Mouse (Mus musculus) monocyte, adult 59 days (primary cell): ENCODE data around the gene Pabpc5. TPM values are rescaled to one million over a fixed set of nuclear protein-coding genes. Genes with fewer than 3 reads are reported as not detected.

Experiments used
- total RNA-seq, 2 experiments: library from RNA; stranded (reverse); gene quantifications; one replicate each; pipeline ENCODE4 v1.2.4; 2023

Pabpc5 gene
- not detected for total RNA-seq

DNA sequence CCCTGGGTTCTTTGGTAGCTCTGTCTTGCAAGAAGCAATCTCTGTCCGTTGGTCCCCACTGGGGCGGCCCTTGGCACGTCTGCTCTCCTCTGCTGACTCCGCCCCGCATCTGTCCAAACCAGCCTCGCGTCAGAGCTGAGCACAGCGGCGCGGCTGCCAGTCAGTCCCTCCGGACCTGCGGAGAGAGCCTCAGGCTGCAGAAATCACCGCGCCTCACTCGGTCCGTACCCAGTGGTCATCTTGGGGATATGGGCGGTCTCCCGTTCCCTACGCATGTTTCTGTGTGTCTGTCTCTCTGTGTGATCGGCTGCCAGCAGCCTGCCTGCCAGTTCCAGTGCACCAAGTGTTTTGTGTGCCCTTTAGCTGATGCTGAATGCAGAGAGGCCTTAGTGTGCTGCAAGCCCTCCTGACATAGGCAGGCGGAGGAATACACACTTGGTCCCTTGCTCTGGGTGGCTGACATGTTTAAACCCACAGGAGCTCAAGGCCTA is at the start of gene Pabpc5:
Pabpc5 (plus strand) TSS at position 116 of the 491 bp plus-strand sequence.

